ENCODE assay signal across 13 mouse cellular contexts in genomic region chr9:51052180-51052579, GRCm38 (mm10). TPM values are rescaled to one million over a fixed set of nuclear protein-coding genes. Genes with fewer than 3 reads are reported as not detected.
DNase-seq lines count a peak whose midpoint lies in the region; ATAC-seq and TF ChIP-seq lines count a peak whose summit lies in the region.
"Had no signal": no experiment of that assay in that cellular context is flagged by ENCODE, and none has a peak within 500 bp of the region (broad histone marks: within the 10 kb centered on the region; RNA-seq: fewer than 3 reads in every experiment).

No protein-coding gene starts in this region.

- no peak for ATAC-seq in forebrain, embryonic 14.5 days
- no peak for ATAC-seq in forebrain, embryonic 16.5 days
- no peak for ATAC-seq in liver, embryonic 14.5 days (ENCODE audit: insufficient read depth)
- ATAC-seq in liver, embryonic 12.5 days = no peak
- peak; percentile 80 for ATAC-seq in CD4-positive, CD25-positive, alpha-beta regulatory T cell, adult 4 months
- peak; percentile 50 for ATAC-seq in granulocyte monocyte progenitor cell, adult 5-6 weeks (replicated peaks; ENCODE audit: poor library complexity, severe bottlenecking)

- no peaks in the 10 kb centered on the region for H3K36me3 ChIP-seq in forebrain, embryonic 14.5 days (ENCODE audit: control insufficient read depth, insufficient read depth, low read length)
- H3K36me3 ChIP-seq in forebrain, embryonic 16.5 days (ENCODE audit: control insufficient read depth, insufficient read depth) = no peaks in the 10 kb centered on the region
- H3K36me3 ChIP-seq in liver, embryonic 14.5 days (replicated peaks; ENCODE audit: control insufficient read depth, insufficient read depth, low read depth) = no peaks in the 10 kb centered on the region
- H3K36me3 ChIP-seq in liver, embryonic 12.5 days = no peaks in the 10 kb centered on the region
- no peaks in the 10 kb centered on the region for H3K36me3 ChIP-seq in hindbrain, embryonic 10.5 days

- H3K9me3 ChIP-seq in forebrain, embryonic 14.5 days (replicated peaks; ENCODE audit: control insufficient read depth, low read length) = no peaks in the 10 kb centered on the region
- H3K9me3 ChIP-seq in forebrain, embryonic 16.5 days (ENCODE audit: control insufficient read depth, low read length) = no peaks in the 10 kb centered on the region
- H3K9me3 ChIP-seq in liver, embryonic 14.5 days (ENCODE audit: control insufficient read depth, low read length) = no peaks in the 10 kb centered on the region
- H3K9me3 ChIP-seq in liver, embryonic 12.5 days (replicated peaks) = no peaks in the 10 kb centered on the region
- H3K9me3 ChIP-seq in hindbrain, embryonic 10.5 days = no peaks in the 10 kb centered on the region

- WGBS in forebrain, embryonic 14.5 days = 77% methylated on average over 3 of the region's 3 CpGs
- 81% methylated on average over 3 of the region's 3 CpGs for WGBS in forebrain, embryonic 16.5 days
- WGBS in liver, embryonic 14.5 days (ENCODE audit: insufficient replicate concordance) = 21% methylated on average over 3 of the region's 3 CpGs
- 29% methylated on average over 3 of the region's 3 CpGs for WGBS in liver, embryonic 12.5 days (ENCODE audit: insufficient replicate concordance)
- WGBS in hindbrain, embryonic 10.5 days = 69% methylated on average over 3 of the region's 3 CpGs

- DNase-seq in forebrain, embryonic 14.5 days (ENCODE audit: low spot score) = peak; percentile 36
- DNase-seq in liver, embryonic 14.5 days (ENCODE audit: low read depth in 3 of 3, low spot score in 3 of 3) = no peak
- DNase-seq in right cerebral cortex, adult 18-20 months = no peak
- DNase-seq in hindbrain, embryonic 10.5 days (ENCODE audit: low spot score) = no peak

- no peak overlapping the region for H3K27ac ChIP-seq in forebrain, embryonic 14.5 days (ENCODE audit: low read depth, low read length)
- H3K27ac ChIP-seq in forebrain, embryonic 16.5 days (ENCODE audit: low read length) = no peak overlapping the region
- no peak overlapping the region for H3K27ac ChIP-seq in liver, embryonic 14.5 days
- no peak overlapping the region for H3K27ac ChIP-seq in liver, embryonic 12.5 days
- no peak overlapping the region for H3K27ac ChIP-seq in hindbrain, embryonic 10.5 days
- H3K27ac ChIP-seq: hindbrain, embryonic 14.5 days had no signal

- no peaks in the 10 kb centered on the region for H3K27me3 ChIP-seq in forebrain, embryonic 14.5 days (replicated peaks; ENCODE audit: control insufficient read depth, insufficient read depth, low read length)
- no peaks in the 10 kb centered on the region for H3K27me3 ChIP-seq in forebrain, embryonic 16.5 days (replicated peaks; ENCODE audit: control insufficient read depth, insufficient read depth, low read length)
- H3K27me3 ChIP-seq in liver, embryonic 14.5 days (ENCODE audit: control insufficient read depth, insufficient read depth, low read length) = no peaks in the 10 kb centered on the region
- no peaks in the 10 kb centered on the region for H3K27me3 ChIP-seq in liver, embryonic 12.5 days (replicated peaks)
- no peaks in the 10 kb centered on the region for H3K27me3 ChIP-seq in hindbrain, embryonic 10.5 days (ENCODE audit: insufficient read depth, poor library complexity, severe bottlenecking)

- H3K4me3 ChIP-seq in forebrain, embryonic 14.5 days (ENCODE audit: low read depth, low read length) = no peak overlapping the region
- H3K4me3 ChIP-seq in forebrain, embryonic 16.5 days (replicated peaks; ENCODE audit: low read length) = no peak overlapping the region
- H3K4me3 ChIP-seq in liver, embryonic 14.5 days (ENCODE audit: insufficient read depth in 1 of 2, low read depth in 2 of 2, low read length in 2 of 2) = no peak overlapping the region
- H3K4me3 ChIP-seq in liver, embryonic 12.5 days = no peak overlapping the region
- no peak overlapping the region for H3K4me3 ChIP-seq in hindbrain, embryonic 10.5 days

- peak; percentile 26; the same call in 1 of the 2 replicates for TF ChIP-seq CTCF in liver, embryonic 14.5 days (IDR thresholded peaks at IDR 0.05; ENCODE audit: low read depth)

- no peak overlapping the region for H3K9ac ChIP-seq in forebrain, embryonic 14.5 days (ENCODE audit: low read length)
- no peak overlapping the region for H3K9ac ChIP-seq in forebrain, embryonic 16.5 days (replicated peaks; ENCODE audit: low read depth, low read length)
- no peak overlapping the region for H3K9ac ChIP-seq in liver, embryonic 14.5 days (replicated peaks)
- H3K9ac ChIP-seq in liver, embryonic 12.5 days = no peak overlapping the region
- H3K9ac ChIP-seq: hindbrain, embryonic 14.5 days had no signal

- no peaks in the 10 kb centered on the region for H3K4me1 ChIP-seq in forebrain, embryonic 14.5 days (ENCODE audit: control insufficient read depth, insufficient read depth, low read length)
- H3K4me1 ChIP-seq in forebrain, embryonic 16.5 days (replicated peaks; ENCODE audit: control insufficient read depth, insufficient read depth, low read length) = no peaks in the 10 kb centered on the region
- H3K4me1 ChIP-seq in liver, embryonic 14.5 days (replicated peaks; ENCODE audit: control insufficient read depth in 2 of 2, insufficient read depth in 2 of 2, low read length in 1 of 2) = 0 out of 4 replicates have a peak, but pooled peaks cover 0 to under 1% of the 10 kb centered on the region in 2 experiments
- peaks cover 10% of the 10 kb centered on the region for H3K4me1 ChIP-seq in liver, embryonic 12.5 days
- H3K4me1 ChIP-seq in hindbrain, embryonic 10.5 days (replicated peaks) = no peaks in the 10 kb centered on the region

- no peak overlapping the region for H3K4me2 ChIP-seq in forebrain, embryonic 14.5 days (ENCODE audit: low read length)
- H3K4me2 ChIP-seq in forebrain, embryonic 16.5 days (ENCODE audit: low read length) = no peak overlapping the region
- H3K4me2 ChIP-seq in liver, embryonic 14.5 days (ENCODE audit: low read depth) = no peak overlapping the region
- H3K4me2 ChIP-seq in liver, embryonic 12.5 days = no peak overlapping the region
- H3K4me2 ChIP-seq: hindbrain, embryonic 14.5 days had no signal

- TF ChIP-seq EP300 in liver, embryonic 14.5 days (IDR thresholded peaks at IDR 0.05; ENCODE audit: low read depth) = no peak

RNA-seq across cellular contexts. Expression of gene Btg4, which starts 8.5 kb away (rescaled TPM):
- not detected in 2 replicates for polyA plus RNA-seq in forebrain, embryonic 14.5 days (2014; fragmentation: Nextera tagmentation; extraction: Ambion mirVana)
- polyA plus RNA-seq in forebrain, embryonic 16.5 days (2015; fragmentation: Nextera tagmentation; extraction: Ambion mirVana) = not detected in 2 replicates
- polyA plus RNA-seq in liver, embryonic 14.5 days (2012; rRNA removed) = not detected in 2 replicates
- not detected in 2 replicates for polyA plus RNA-seq in liver, embryonic 14.5 days (2014; fragmentation: Nextera tagmentation; extraction: Ambion mirVana)
- polyA plus RNA-seq in liver, embryonic 12.5 days (2016; fragmentation: Nextera tagmentation; extraction: Ambion mirVana) = not detected in 2 replicates
- polyA plus RNA-seq in CD4-positive, CD25-positive, alpha-beta regulatory T cell, adult 4 months (2017; shearing (Covaris generic)) = not detected
- not detected in 2 replicates for total RNA-seq in granulocyte monocyte progenitor cell, adult 5-6 weeks (2014; fragmentation: Nextera tagmentation)
- total RNA-seq in granulocyte monocyte progenitor cell, adult 5-6 weeks (2017) = not detected in 2 replicates
- not detected in 2 replicates for polyA plus RNA-seq in hindbrain, embryonic 10.5 days (2016; fragmentation: Nextera tagmentation; extraction: Ambion mirVana)
- polyA plus RNA-seq: embryonic facial prominence, embryonic 11.5 days; frontal cortex, adult 2 months; hindbrain, embryonic 14.5 days; neural tube, embryonic 14.5 days; stomach, embryonic 14.5 days had no signal

RNA-seq across cellular contexts. Expression of gene Layn, which starts 24.7 kb away (rescaled TPM):
- 1.7 and 2.1 TPM in 2 replicates for polyA plus RNA-seq in forebrain, embryonic 14.5 days (2014; fragmentation: Nextera tagmentation; extraction: Ambion mirVana)
- 1.3 and 3.1 TPM in 2 replicates for polyA plus RNA-seq in forebrain, embryonic 16.5 days (2015; fragmentation: Nextera tagmentation; extraction: Ambion mirVana)
- polyA plus RNA-seq in liver, embryonic 14.5 days (2012; rRNA removed) = 0.38 and 0.45 TPM in 2 replicates
- 1.1 and 1.6 TPM in 2 replicates for polyA plus RNA-seq in liver, embryonic 14.5 days (2014; fragmentation: Nextera tagmentation; extraction: Ambion mirVana)
- polyA plus RNA-seq in liver, embryonic 12.5 days (2016; fragmentation: Nextera tagmentation; extraction: Ambion mirVana) = 2.2 and 2.6 TPM in 2 replicates
- not detected for polyA plus RNA-seq in CD4-positive, CD25-positive, alpha-beta regulatory T cell, adult 4 months (2017; shearing (Covaris generic))
- 5.2 and 12.4 TPM in 2 replicates for total RNA-seq in granulocyte monocyte progenitor cell, adult 5-6 weeks (2014; fragmentation: Nextera tagmentation)
- 17.6 and 35.0 TPM in 2 replicates for total RNA-seq in granulocyte monocyte progenitor cell, adult 5-6 weeks (2017)
- 0.98 and 1.2 TPM in 2 replicates for polyA plus RNA-seq in hindbrain, embryonic 10.5 days (2016; fragmentation: Nextera tagmentation; extraction: Ambion mirVana)

RNA-seq across cellular contexts. Expression of gene Sik2, which starts 43.3 kb away (rescaled TPM):
- polyA plus RNA-seq in forebrain, embryonic 14.5 days (2014; fragmentation: Nextera tagmentation; extraction: Ambion mirVana) = 12.6 and 14.3 TPM in 2 replicates
- polyA plus RNA-seq in forebrain, embryonic 16.5 days (2015; fragmentation: Nextera tagmentation; extraction: Ambion mirVana) = 20.1 and 23.7 TPM in 2 replicates
- polyA plus RNA-seq in liver, embryonic 14.5 days (2012; rRNA removed) = 6.9 and 8.7 TPM in 2 replicates
- polyA plus RNA-seq in liver, embryonic 14.5 days (2014; fragmentation: Nextera tagmentation; extraction: Ambion mirVana) = 7.8 and 8.3 TPM in 2 replicates
- 12.3 and 14.5 TPM in 2 replicates for polyA plus RNA-seq in liver, embryonic 12.5 days (2016; fragmentation: Nextera tagmentation; extraction: Ambion mirVana)
- 10 to 100 TPM; 18.9 to 22.2 TPM for polyA plus RNA-seq in CD4-positive, CD25-positive, alpha-beta regulatory T cell, adult 4 months (2017; shearing (Covaris generic))
- total RNA-seq in granulocyte monocyte progenitor cell, adult 5-6 weeks (2014; fragmentation: Nextera tagmentation) = 42.5 and 55.4 TPM in 2 replicates
- 15.5 and 17.5 TPM in 2 replicates for total RNA-seq in granulocyte monocyte progenitor cell, adult 5-6 weeks (2017)
- polyA plus RNA-seq in hindbrain, embryonic 10.5 days (2016; fragmentation: Nextera tagmentation; extraction: Ambion mirVana) = 14.2 and 14.7 TPM in 2 replicates

RNA-seq across cellular contexts. Expression of gene 4833427G06Rik, which starts 49.7 kb away (rescaled TPM):
- 1.2 TPM in 2 replicates for polyA plus RNA-seq in forebrain, embryonic 14.5 days (2014; fragmentation: Nextera tagmentation; extraction: Ambion mirVana)
- polyA plus RNA-seq in forebrain, embryonic 16.5 days (2015; fragmentation: Nextera tagmentation; extraction: Ambion mirVana) = 0.22 and 1.2 TPM in 2 replicates
- polyA plus RNA-seq in liver, embryonic 14.5 days (2012; rRNA removed) = not detected in 2 replicates
- not detected in 2 replicates for polyA plus RNA-seq in liver, embryonic 14.5 days (2014; fragmentation: Nextera tagmentation; extraction: Ambion mirVana)
- polyA plus RNA-seq in liver, embryonic 12.5 days (2016; fragmentation: Nextera tagmentation; extraction: Ambion mirVana) = not detected in 2 replicates
- not detected for polyA plus RNA-seq in CD4-positive, CD25-positive, alpha-beta regulatory T cell, adult 4 months (2017; shearing (Covaris generic))
- total RNA-seq in granulocyte monocyte progenitor cell, adult 5-6 weeks (2014; fragmentation: Nextera tagmentation) = not detected in 2 replicates
- total RNA-seq in granulocyte monocyte progenitor cell, adult 5-6 weeks (2017) = not detected in 2 replicates
- 0.45 and 2.1 TPM in 2 replicates for polyA plus RNA-seq in hindbrain, embryonic 10.5 days (2016; fragmentation: Nextera tagmentation; extraction: Ambion mirVana)
- polyA plus RNA-seq: embryonic facial prominence, embryonic 11.5 days; frontal cortex, adult 2 months; stomach, embryonic 14.5 days had no signal

Comparison
In these comparisons a context has a peak if more than half of its experiments do, and no peak if none do; other contexts are left out.
1. ATAC-seq: peak in CD4-positive, CD25-positive, alpha-beta regulatory T cell, adult 4 months (single experiment) and granulocyte monocyte progenitor cell, adult 5-6 weeks (single experiment); none in forebrain, embryonic 14.5 days (single experiment), forebrain, embryonic 16.5 days (single experiment), liver, embryonic 14.5 days (single experiment) and liver, embryonic 12.5 days (single experiment).